Mouse (Mus musculus): ENCODE data around the gene Tsc2.
A peak's percentile ranks its signal among the peaks of the same experiment; 100 is the strongest.
"Not testable (repeated sequence)": the region's sequence is repeated elsewhere in the genome, so short reads cannot be mapped to it uniquely, and the experiment has no call there.

Gene Tsc2

DNA sequence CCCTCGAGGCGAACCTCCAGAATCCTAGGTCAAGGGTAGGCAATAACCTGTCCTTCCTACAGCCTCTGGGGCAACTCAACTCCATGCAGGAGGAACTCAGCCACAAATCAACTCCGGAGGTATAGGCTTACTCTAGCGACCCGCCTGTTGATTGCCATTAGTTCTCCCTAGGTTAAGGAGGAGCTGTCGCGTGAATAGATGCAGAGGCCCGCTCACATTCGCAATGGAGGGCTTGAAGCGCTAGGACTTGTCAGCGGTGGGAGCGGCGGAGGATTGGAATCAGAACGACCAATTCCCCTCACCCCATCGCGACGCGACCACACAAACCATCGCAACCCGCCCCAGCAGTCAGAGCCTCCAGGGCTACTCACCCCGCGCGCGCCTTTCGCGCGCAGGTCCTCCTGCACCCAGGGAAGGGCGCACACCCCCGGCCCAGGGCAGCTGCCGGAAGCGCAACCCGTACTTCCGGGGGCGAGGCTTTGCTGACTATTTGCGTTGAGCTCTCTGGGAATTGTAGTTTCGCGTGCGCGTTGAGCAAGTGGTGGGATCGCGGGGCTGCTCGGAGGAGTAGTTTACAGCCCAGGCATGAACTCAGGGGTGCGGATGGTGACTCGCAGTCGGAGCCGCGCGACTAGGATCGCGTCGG is at the start of gene Tsc2, which contains the start of gene Nthl1:
Gene Tsc2 (minus strand): TSS at position 464 of the 646 bp plus-strand sequence.
Gene Nthl1 (plus strand): TSS at position 514 of the 646 bp plus-strand sequence.
- peak; percentile 87 for DNase-seq (ENCODE audit: low spot score)

DNA sequence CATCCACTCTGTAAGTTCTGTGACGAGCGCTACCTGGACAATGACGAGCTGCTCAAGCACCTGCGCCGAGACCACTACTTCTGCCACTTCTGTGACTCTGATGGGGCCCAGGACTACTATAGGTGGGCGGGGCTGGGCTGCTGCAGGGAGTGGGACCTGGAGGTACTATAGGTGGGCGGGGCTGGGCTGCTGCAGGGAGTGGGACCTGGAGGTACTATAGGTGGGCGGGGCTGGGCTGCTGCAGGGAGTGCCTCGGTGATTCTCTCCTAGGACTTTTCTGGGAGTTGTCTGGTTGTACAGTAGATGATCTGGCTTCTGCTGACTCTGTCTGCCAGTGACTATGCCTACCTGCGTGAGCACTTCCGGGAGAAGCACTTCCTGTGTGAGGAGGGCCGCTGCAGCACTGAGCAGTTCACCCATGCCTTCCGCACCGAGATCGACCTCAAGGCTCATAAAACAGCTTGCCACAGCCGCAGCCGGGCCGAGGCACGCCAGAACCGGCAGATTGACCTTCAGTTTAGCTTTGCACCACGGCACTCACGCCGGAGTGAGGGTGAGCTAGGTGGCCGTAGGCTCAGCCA is 45.2 kb upstream of the Tsc2 start:
- no peak for DNase-seq (ENCODE audit: low spot score)

DNA sequence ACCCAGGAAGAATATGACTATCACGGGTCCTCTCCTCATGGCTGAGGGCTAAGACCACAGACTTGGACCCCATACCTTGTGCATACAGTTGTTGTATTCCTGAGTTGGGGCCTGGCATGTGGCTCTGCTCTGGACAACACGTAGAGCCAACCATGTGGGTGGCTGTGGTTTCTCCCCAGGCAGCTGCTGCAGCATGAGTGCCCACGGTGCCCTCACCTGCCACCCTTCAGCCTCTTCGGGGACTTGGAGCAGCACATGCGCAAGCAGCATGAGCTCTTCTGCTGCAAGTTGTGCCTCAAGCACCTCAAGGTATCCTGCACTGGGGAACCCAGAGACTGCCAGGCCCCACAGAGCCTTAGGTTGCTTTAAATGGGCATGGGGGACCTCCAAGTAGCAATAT is 44.4 kb upstream of the Tsc2 start:
- DNase-seq (ENCODE audit: low spot score), result no peak

GRCm38 (mm10) chr17:24676187-24676586 is 43.8 kb upstream of the Tsc2 start:
- peak; percentile 73 for DNase-seq (ENCODE audit: low spot score)

DNA sequence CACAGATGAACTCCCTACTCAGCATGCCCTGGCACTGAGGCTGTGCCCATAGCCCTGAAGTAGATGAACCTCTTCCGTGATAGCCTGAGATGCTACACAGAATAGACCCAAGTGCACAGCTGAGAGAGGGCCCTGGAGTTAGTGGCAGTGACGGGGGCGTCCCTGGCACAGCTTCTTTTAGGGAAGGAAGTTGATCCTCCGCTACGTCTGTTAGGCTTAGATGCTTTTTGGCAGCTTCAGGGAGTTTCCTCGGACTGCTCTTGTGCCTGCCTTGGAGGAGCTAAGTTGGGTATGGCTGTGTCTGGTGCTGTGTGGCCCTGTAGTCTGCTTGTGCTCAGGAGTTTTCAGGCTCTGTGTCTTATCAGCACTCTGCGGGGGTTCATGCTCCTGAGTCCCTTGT is 41.8 kb upstream of the Tsc2 start:
- no peak for DNase-seq (ENCODE audit: low spot score)

DNA sequence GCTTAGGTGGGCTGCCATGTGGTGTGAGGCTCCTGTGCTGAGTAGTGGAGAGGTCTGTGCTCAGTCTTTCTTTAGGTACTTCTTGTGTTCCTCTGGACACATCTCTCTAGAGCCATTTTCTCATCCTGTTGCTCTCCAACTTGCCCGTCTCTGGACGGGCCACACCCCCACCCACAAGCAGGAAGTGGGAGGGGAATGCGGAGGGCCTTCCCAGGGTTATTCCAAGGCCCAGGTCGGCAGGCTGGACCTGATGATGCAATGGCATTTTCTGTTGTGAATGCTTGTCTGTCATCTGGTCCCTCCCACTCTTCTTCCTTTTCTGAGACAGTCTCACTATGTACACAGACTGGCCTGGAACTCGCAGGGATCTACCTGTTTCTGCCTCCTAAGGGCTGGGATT is 39.7 kb upstream of the Tsc2 start:
- no peak for DNase-seq (ENCODE audit: low spot score)

GRCm38 (mm10) chr17:24671346-24671745 is 38.9 kb upstream of the Tsc2 start:
- no peak for DNase-seq (ENCODE audit: low spot score)

GRCm38 (mm10) chr17:24670246-24670844 is 37.9 kb upstream of the Tsc2 start:
- no peak for DNase-seq (ENCODE audit: low spot score)

GRCm38 (mm10) chr17:24669545-24670245 is 37.3 kb upstream of the Tsc2 start, which contains the start of gene Zfp598:
TSS of gene Zfp598 (plus strand) at chr17:24669687.
- DNase-seq (ENCODE audit: low spot score), result peak; percentile 96

DNA sequence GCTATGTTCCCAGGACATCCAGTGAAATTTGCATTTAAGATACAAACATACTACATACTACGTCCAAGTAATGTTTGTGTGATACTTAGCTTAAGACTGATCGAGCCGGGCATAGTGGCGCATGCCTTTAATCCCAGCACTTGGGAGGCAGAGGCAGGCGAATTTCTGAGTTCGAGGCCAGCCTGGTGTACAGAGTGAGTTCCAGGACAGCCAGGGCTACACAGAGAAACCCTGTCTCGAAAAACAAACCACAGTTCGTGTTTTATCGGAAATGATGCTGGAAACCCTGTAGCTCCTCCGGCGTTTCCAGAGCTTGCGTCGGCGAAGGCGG is 36.7 kb upstream of the Tsc2 start:
- not testable (repeated sequence) for DNase-seq (ENCODE audit: low spot score)

GRCm38 (mm10) chr17:24667416-24667815 is 35.0 kb upstream of the Tsc2 start:
- DNase-seq (ENCODE audit: low spot score), result peak; percentile 68

DNA sequence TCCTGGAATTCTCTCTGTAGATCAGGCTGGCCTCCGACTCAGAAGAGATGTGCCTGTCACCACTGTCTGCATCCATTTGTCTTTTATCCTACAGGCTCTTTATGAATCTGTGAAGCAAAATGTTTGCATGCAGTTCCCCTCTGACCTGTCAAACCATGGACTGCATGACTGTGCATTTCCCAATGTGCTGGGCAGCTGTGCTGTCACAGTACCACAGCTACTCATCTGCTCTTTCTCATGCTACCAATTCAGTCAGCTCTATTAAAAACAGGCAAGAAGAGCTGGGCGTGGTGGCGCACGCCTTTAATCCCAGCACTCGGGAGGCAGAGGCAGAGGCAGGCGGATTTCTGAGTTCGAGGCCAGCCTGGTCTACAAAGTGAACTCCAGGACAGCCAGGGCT is 34.6 kb upstream of the Tsc2 start:
- DNase-seq (ENCODE audit: low spot score), result not testable (repeated sequence)

DNA sequence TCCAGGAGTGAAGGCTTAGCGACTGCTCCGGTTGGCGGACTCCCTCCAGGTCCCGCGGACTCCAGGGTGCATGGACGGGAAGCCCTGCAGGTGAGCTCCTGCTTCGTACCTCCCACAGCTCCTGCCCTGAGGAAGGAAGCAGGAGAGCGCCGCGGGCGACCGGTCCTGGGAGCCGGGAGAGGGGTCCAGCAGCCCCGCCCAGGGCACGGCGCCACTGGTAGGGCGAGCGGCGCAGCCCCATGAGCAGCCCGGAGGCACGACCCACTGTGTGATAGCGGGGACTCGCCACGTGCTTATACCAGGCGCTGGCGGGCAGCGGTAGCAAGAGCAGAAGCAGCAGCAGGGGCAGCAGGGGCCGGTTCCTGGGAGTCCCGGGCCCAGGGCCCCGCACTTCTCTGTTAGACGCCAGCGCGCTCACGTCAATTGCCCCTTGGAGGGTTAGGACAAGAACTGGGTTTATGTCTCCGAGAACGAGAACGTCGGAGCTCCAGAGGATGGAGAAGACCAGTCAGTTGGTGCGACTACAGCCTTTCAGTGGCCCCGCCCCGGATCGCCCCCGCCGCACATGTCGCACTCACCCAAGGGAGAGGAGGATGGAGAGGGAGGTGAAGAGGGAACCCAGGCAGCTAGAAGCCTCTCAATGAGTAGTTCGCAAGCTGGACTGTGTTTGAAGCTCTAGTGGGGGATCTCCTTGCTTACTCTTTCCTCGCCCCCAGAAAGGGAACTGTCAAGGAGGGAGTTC is 25.8 kb upstream of the Tsc2 start, which contains the start of gene Npw:
Gene Npw (minus strand): TSS at position 441 of the 742 bp plus-strand sequence.
- DNase-seq (ENCODE audit: low spot score), result peak; percentile 14

- DNase-seq (ENCODE audit: low spot score), result no peak
Observed at GRCm38 (mm10) chr17:24654969-24655368, 22.5 kb upstream of the Tsc2 start.

DNA sequence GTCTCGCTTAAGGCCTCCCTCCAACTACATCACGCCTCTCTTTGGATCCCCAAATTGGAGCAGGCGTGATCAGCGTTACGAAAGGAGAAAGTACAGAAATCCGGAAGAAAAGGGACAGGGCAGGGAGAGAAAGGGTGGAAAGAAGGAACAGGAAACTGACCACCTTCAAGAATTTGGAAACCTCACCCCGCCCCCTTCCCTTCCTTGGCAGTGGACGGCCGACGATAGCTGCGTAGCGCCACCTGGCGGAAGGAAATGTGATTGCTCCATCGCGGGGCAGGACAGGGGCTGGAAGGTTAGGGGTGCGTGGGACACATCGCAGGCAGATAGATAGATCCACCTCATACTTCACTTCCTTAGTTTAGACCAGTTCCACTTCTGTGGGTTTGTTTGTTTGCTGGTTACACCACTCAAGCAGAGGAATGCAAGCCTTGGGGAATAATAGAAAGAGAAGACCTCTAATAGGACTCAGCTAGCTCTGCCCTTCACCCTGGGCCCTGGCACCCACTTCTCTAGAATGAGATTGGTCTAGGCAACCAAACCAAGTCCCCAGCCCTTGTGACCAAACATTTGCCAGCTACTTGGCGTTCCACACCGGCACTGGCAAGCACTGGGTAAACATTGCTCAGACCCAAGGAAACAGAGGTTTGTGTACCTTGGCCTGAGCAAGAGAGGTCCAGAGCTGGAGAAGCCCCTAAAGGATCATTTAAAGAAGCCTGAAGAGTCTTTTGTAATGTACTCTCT is 21.7 kb upstream of the Tsc2 start:
- peak; percentile 62 for DNase-seq (ENCODE audit: low spot score)

DNA sequence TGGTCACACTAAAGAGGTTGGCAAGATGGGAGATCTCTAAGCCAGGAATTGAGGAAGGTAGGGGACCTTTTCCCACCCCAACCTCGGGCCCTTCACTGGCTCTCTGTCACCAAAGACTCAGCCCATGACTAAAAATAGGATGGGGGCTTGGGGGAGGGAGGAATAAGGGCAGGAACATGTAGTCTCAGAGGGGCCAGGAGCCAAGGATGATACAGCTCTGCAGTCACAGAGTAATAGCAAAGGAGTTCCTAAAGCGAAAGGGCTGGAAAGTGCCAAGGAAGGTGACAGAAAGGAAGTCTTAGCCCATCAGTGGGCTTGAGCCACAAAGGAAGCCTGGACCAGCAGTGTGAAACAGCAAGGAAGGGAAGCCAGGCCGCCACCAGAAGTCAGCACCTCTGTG is 19.4 kb upstream of the Tsc2 start:
- no peak for DNase-seq (ENCODE audit: low spot score)

GRCm38 (mm10) chr17:24650766-24651165 is 18.3 kb upstream of the Tsc2 start:
- no peak for DNase-seq (ENCODE audit: low spot score)

- DNase-seq (ENCODE audit: low spot score), result no peak
Observed at GRCm38 (mm10) chr17:24650070-24650616, 17.7 kb upstream of the Tsc2 start, which contains the start of gene Slc9a3r2. TSS of gene Slc9a3r2 (minus strand) at chr17:24650327.

DNA sequence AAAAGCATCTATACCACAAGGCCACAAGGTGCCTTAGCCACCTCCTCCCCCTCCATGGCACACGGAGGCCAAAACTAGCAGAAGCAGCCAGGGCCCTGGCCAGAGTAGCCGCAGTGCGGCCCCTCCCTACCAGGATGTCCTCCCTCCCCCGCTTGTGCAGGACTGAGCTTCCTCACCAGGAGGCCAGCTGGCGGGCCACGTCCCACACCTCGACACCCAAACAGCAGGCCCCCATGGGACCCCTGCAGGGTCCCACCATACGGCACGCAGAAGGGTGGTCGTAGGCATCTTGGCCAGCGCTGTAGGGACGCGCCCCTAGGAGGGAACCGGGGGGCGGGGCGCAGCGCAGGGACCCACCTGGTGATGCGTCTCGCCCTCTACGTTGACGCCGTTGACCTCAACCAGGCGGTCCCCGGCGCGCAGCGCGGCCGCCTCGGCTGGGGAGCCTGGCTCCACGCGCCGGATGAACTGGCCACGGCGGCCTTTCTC is 17.2 kb upstream of the Tsc2 start:
- DNase-seq (ENCODE audit: low spot score), result no peak

DNA sequence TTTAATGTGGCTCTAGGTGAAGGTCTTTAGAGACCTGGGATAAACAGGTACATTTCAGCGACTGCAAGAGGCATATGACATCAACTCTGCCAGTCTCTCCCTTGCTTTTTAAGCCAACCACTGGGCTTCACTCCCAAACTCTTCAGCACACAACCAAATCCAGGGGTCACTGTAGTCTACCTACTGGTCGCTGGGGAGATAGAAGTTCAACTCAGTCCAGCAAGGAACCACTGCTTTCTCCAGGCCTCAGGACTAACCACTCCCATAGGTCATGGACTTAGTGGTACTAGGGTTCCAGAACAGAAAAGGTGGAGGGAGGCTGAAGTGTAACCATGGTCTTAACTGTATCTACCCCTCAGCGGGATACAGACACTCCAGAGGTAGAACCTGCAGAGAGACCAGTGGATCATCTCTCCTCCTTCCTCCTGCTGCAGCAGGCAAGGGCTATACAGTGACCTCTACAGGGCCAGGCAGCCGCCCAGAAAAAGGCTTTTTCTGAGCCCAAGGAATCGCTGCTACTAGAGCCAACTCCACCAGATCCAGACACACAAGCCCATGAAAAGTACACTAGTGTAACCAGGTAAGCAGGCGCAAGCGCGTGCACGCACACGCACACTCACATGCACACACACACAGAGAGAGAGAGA is 16.4 kb upstream of the Tsc2 start:
- no peak for DNase-seq (ENCODE audit: low spot score)

All from T-cell, adult 2 months (primary cell).